Mouse (Mus musculus): ENCODE results near the gene Trim17.

DNA sequence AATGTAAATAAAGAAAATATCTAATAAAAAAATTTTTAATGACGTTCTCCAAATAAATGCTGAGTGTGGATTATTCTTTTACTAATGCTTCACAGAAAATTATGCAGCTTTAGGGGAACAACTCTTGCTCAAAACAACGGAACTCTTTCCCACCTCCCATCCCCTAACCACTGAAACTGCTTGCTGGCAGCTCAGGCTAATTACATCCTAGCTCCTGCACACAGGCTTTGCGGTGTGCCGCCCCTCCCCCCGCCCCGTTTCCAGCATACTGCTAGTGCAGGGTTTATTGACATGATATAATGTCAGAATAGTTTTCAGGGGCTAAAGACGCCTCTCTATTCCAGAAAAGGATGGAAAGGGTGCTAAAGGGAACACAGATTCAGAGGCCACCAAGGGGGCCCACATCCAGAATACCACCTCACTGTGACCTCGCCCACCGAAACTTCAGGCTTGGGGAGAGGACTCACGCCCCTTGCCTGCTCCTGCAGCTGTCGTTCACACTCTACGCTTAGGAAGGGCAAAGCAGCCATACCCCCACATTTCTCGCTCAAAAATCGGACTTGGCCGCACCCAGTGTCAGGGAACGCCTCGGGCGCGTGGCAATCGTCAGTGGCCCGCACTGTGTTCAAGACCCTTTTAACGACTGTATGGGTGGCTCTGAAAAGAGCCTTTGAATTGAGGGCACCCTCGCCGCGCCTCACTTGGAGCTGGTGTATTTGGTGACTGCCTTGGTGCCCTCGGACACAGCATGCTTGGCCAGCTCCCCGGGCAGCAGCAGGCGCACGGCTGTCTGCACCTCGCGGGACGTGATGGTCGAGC lies 925 bp upstream of the Trim17 start:
- TF ChIP-seq CTCF (conservative IDR thresholded peaks at IDR 0.05; ENCODE audit: low read length) = no peak
- no peak for TF ChIP-seq POU5F1 (IDR thresholded peaks at IDR 0.05; ENCODE audit: borderline replicate concordance, low read length)
- no peak for TF ChIP-seq NANOG (IDR thresholded peaks at IDR 0.05; ENCODE audit: borderline replicate concordance, low read length)

Data from E14TG2a.4 (cell line).